Mouse (Mus musculus) heart, embryonic 15.5 days (tissue): Measurements from ENCODE around the gene Mvp. TPM values are rescaled to one million over a fixed set of nuclear protein-coding genes. Genes with fewer than 3 reads are reported as not detected.
A peak's percentile ranks its signal among the peaks of the same experiment; 100 is the strongest.

Source experiments
- ATAC-seq: fragments of 200-750 bp; cut with Nextera tagmentation; replicated peaks from 2 replicates; pipeline ENCODE4 v1.8.0; 2017; ENCODE audit warnings: low read depth, moderate TSS enrichment; ENCODE audit not compliant: insufficient number of reproducible peaks, insufficient read depth, low FRiP score
- H3K27ac ChIP-seq: fragments of 300-500 bp; sonication (generic); 2 replicates; pipeline ENCODE4 v1.5.1; 2015; ENCODE audit warnings: mild to moderate bottlenecking, inconsistent platforms
- H3K27me3 ChIP-seq: fragments of 300-500 bp; sonication (generic); 2 replicates; pipeline ENCODE4 v1.6.1; 2015; ENCODE audit warnings: inconsistent platforms
- H3K36me3 ChIP-seq: fragments of 300-500 bp; sonication (generic); 2 replicates; pipeline ENCODE4 v1.6.1; 2015; ENCODE audit warnings: mild to moderate bottlenecking, inconsistent platforms
- H3K4me1 ChIP-seq: fragments of 300-500 bp; sonication (generic); replicated peaks from 2 replicates; pipeline ENCODE4 v1.6.1; 2015; ENCODE audit warnings: inconsistent platforms
- H3K4me2 ChIP-seq: fragments of 300-500 bp; sonication (generic); 2 replicates; pipeline ENCODE4 v1.6.1; 2015; ENCODE audit warnings: inconsistent platforms, mild to moderate bottlenecking, moderate library complexity
- H3K4me3 ChIP-seq: fragments of 300-500 bp; sonication (generic); 2 replicates; pipeline ENCODE4 v1.5.1; 2015; ENCODE audit warnings: mild to moderate bottlenecking, inconsistent platforms
- H3K9ac ChIP-seq: fragments of 300-500 bp; sonication (generic); 2 replicates; pipeline ENCODE4 v1.6.1; 2015; ENCODE audit warnings: mild to moderate bottlenecking, inconsistent platforms
- H3K9me3 ChIP-seq: fragments of 300-500 bp; sonication (generic); replicated peaks from 2 replicates; pipeline ENCODE4 v1.6.1; 2016; ENCODE audit warnings: inconsistent platforms
- WGBS: fragments of 180-500 bp; shearing (Covaris S2); methylation state at CpG from one replicate; pipeline ENCODE4 v1.1.7; 2015; ENCODE audit warnings: mixed read lengths; 5-methylcytosine and 5-hydroxymethylcytosine counted together
- polyA plus RNA-seq: library from polyadenylated mRNA; unstranded; fragments of >200 nt; fragmentation: Nextera tagmentation; extraction: Ambion mirVana; gene quantifications from 2 replicates; pipeline ENCODE4 v1.2.1, GENCODE M21; 2015

The Mvp gene
- polyA plus RNA-seq, 1 experiment from 2014 or later, result 14.5 TPM

GRCm38 (mm10) chr7:126963548-126964286 is 50.7 kb downstream of the Mvp start:
- no peak overlapping the region for H3K9ac ChIP-seq
- peaks cover 21% of the 10 kb centered on the region for H3K27me3 ChIP-seq
- no peak for ATAC-seq
- peaks cover 2% of the 10 kb centered on the region; the same call in 1 of the 2 replicates for H3K4me1 ChIP-seq
- no peaks in the 10 kb centered on the region for H3K9me3 ChIP-seq
- H3K4me3 ChIP-seq, result no peak overlapping the region
- no peak overlapping the region for H3K4me2 ChIP-seq
- H3K27ac ChIP-seq, result no peak overlapping the region
- H3K36me3 ChIP-seq, result no peaks in the 10 kb centered on the region
- 29% methylated on average over 19 of the region's 19 CpGs for WGBS

- ATAC-seq, result no peak
- WGBS, result 78% methylated on average over 4 of the region's 4 CpGs
Observed at GRCm38 (mm10) chr7:126961965-126962364, 52.5 kb downstream of the Mvp start.

GRCm38 (mm10) chr7:126961095-126961494 is 53.3 kb downstream of the Mvp start:
- H3K4me3 ChIP-seq, result no peak overlapping the region
- no peak for ATAC-seq
- H3K27me3 ChIP-seq, result peaks cover 21% of the 10 kb centered on the region
- H3K4me2 ChIP-seq, result no peak overlapping the region
- peaks cover 2% of the 10 kb centered on the region; the same call in 1 of the 2 replicates for H3K4me1 ChIP-seq
- H3K27ac ChIP-seq, result no peak overlapping the region
- no peaks in the 10 kb centered on the region for H3K9me3 ChIP-seq
- no peak overlapping the region for H3K9ac ChIP-seq
- no peaks in the 10 kb centered on the region for H3K36me3 ChIP-seq
- 82% methylated on average over 5 of the region's 5 CpGs for WGBS

More at GRCm38 (mm10) chr7:126961965-126962364, 52.5 kb downstream of the Mvp start:
- Histone ChIP-seq H3K4me2 (no peak overlapping the region), H3K9me3 (no peaks in the 10 kb centered on the region), H3K27me3 (peaks cover 21% of the 10 kb centered on the region), H3K36me3 (no peaks in the 10 kb centered on the region), H3K27ac (no peak overlapping the region), H3K4me3 (no peak overlapping the region), H3K9ac (no peak overlapping the region), H3K4me1 (peaks cover 2% of the 10 kb centered on the region; the same call in 1 of the 2 replicates)

- peaks cover 2% of the 10 kb centered on the region; the same call in 1 of the 2 replicates for H3K4me1 ChIP-seq
- 61% methylated on average over 9 of the region's 9 CpGs for WGBS
- no peaks in the 10 kb centered on the region for H3K36me3 ChIP-seq
- H3K27ac ChIP-seq, result no peak overlapping the region
- no peak overlapping the region for H3K9ac ChIP-seq
- H3K27me3 ChIP-seq, result peaks cover 21% of the 10 kb centered on the region
- ATAC-seq, result no peak
- no peak overlapping the region for H3K4me3 ChIP-seq
- H3K4me2 ChIP-seq, result no peak overlapping the region
- no peaks in the 10 kb centered on the region for H3K9me3 ChIP-seq
Observed at GRCm38 (mm10) chr7:126959780-126960179, 54.6 kb downstream of the Mvp start.

- no peaks in the 10 kb centered on the region for H3K36me3 ChIP-seq
- H3K4me2 ChIP-seq, result no peak overlapping the region
- H3K9me3 ChIP-seq, result no peaks in the 10 kb centered on the region
- H3K4me3 ChIP-seq, result no peak overlapping the region
- no peak for ATAC-seq
- peaks cover 4% of the 10 kb centered on the region for H3K4me1 ChIP-seq
- 51% methylated on average over 3 of the region's 3 CpGs for WGBS
- H3K9ac ChIP-seq, result no peak overlapping the region
- H3K27me3 ChIP-seq, result peaks cover 27% of the 10 kb centered on the region
- H3K27ac ChIP-seq, result no peak overlapping the region
Observed at GRCm38 (mm10) chr7:126955125-126955524, 59.3 kb downstream of the Mvp start.

GRCm38 (mm10) chr7:126952646-126953045 is 61.8 kb downstream of the Mvp start:
- H3K4me3 ChIP-seq, result no peak overlapping the region
- H3K4me1 ChIP-seq, result peaks cover 11% of the 10 kb centered on the region
- H3K9ac ChIP-seq, result no peak overlapping the region
- H3K27me3 ChIP-seq, result peaks cover 30% of the 10 kb centered on the region
- no peaks in the 10 kb centered on the region for H3K36me3 ChIP-seq
- no peak overlapping the region for H3K27ac ChIP-seq
- H3K4me2 ChIP-seq, result no peak overlapping the region
- 2% methylated on average over 8 of the region's 8 CpGs for WGBS
- H3K9me3 ChIP-seq, result no peaks in the 10 kb centered on the region
- no peak for ATAC-seq

GRCm38 (mm10) chr7:126951741-126952140 is 62.7 kb downstream of the Mvp start:
- 12% methylated on average over 4 of the region's 4 CpGs for WGBS
- H3K27me3 ChIP-seq, result peaks cover 30% of the 10 kb centered on the region
- no peak overlapping the region for H3K9ac ChIP-seq
- no peak overlapping the region for H3K27ac ChIP-seq
- H3K4me1 ChIP-seq, result peaks cover 11% of the 10 kb centered on the region
- no peak overlapping the region for H3K4me2 ChIP-seq
- H3K9me3 ChIP-seq, result no peaks in the 10 kb centered on the region
- H3K36me3 ChIP-seq, result no peaks in the 10 kb centered on the region
- no peak for ATAC-seq
- no peak overlapping the region for H3K4me3 ChIP-seq

- 6% methylated on average over 26 of the region's 26 CpGs for WGBS
- Histone ChIP-seq H3K36me3 (no peaks in the 10 kb centered on the region), H3K4me3 (peak overlapping the region; percentile 46), H3K9ac (no peak overlapping the region), H3K4me2 (peak overlapping the region; percentile 88), H3K9me3 (no peaks in the 10 kb centered on the region), H3K27me3 (peaks cover 30% of the 10 kb centered on the region), H3K4me1 (peaks cover 11% of the 10 kb centered on the region), H3K27ac (no peak overlapping the region)
- ATAC-seq, result no peak
Observed at GRCm38 (mm10) chr7:126950647-126951615, 63.5 kb downstream of the Mvp start.

- no peak within 1 kb of the TSS for H3K27ac ChIP-seq
- H3K27me3 ChIP-seq, result peaks cover 30% of the 10 kb centered on the region
- H3K36me3 ChIP-seq, result no peaks in the 10 kb centered on the region
- H3K9me3 ChIP-seq, result no peaks in the 10 kb centered on the region
- H3K4me2 ChIP-seq, result peak within 1 kb of the TSS; percentile 88
- peak; percentile 82 for ATAC-seq
- H3K4me1 ChIP-seq, result peaks cover 11% of the 10 kb centered on the region
- H3K4me3 ChIP-seq, result peak within 1 kb of the TSS; percentile 46
- H3K9ac ChIP-seq, result no peak within 1 kb of the TSS
- WGBS, result under 1% methylated on average over 42 of the region's 42 CpGs
Observed at GRCm38 (mm10) chr7:126949793-126950646, 64.4 kb downstream of the Mvp start, which contains the start of gene Sez6l2. Gene Sez6l2, plus strand, starts transcription at chr7:126950563.

- Histone ChIP-seq H3K4me3 (peak within 1 kb of the TSS; percentile 46), H3K27ac (no peak within 1 kb of the TSS), H3K4me1 (peaks cover 11% of the 10 kb centered on the region), H3K27me3 (peaks cover 30% of the 10 kb centered on the region), H3K4me2 (peak within 1 kb of the TSS; percentile 88), H3K36me3 (peaks cover 6% of the 10 kb centered on the region; the same call in 1 of the 2 replicates), H3K9ac (no peak within 1 kb of the TSS), H3K9me3 (no peaks in the 10 kb centered on the region)
- ATAC-seq, result peak; percentile 53; the same call in 1 of the 2 replicates
- WGBS, result under 1% methylated on average over 21 of the region's 21 CpGs
Observed at GRCm38 (mm10) chr7:126949403-126949792, 65.0 kb downstream of the Mvp start, which contains the start of gene Asphd1. Gene Asphd1, minus strand, starts transcription at chr7:126949582.
